Mouse (Mus musculus) gastrocnemius, adult 18-20 months (tissue): Measurements from ENCODE around the gene Cope. TPM values are rescaled to one million over a fixed set of nuclear protein-coding genes. Genes with fewer than 3 reads are reported as not detected.

Experiments used
- DNase-seq: peaks from one replicate; pipeline ENCODE4 v3.0.0; 2021; ENCODE audit warnings: low spot score
- long read RNA-seq, 2 experiments: library from polyadenylated mRNA; stranded (forward); transcript quantifications; one replicate each; pipeline ENCODE4 v2.0.0; 2021
- total RNA-seq, 2 experiments: library from RNA; stranded (reverse); gene quantifications; 2 replicates each; pipeline ENCODE4 v1.2.3; 2021

The Cope gene
- 100 to 1,000 TPM; 133 to 135 TPM for total RNA-seq
- long read RNA-seq, experiment 1, transcript Cope-201 (10 exons, 1,300 nt): major isoform, 217 of 237 reads
- long read RNA-seq, experiment 1, partial matches to known transcripts: 12 of 237 reads
- long read RNA-seq, experiment 1, other reads (novel, unspliced or antisense): 8 of 237 reads
- long read RNA-seq, experiment 2, transcript Cope-201 (10 exons, 1,300 nt): major isoform, 225 of 244 reads
- long read RNA-seq, experiment 2, partial matches to known transcripts: 6 of 244 reads
- long read RNA-seq, experiment 2, other reads (novel, unspliced or antisense): 13 of 244 reads

DNA sequence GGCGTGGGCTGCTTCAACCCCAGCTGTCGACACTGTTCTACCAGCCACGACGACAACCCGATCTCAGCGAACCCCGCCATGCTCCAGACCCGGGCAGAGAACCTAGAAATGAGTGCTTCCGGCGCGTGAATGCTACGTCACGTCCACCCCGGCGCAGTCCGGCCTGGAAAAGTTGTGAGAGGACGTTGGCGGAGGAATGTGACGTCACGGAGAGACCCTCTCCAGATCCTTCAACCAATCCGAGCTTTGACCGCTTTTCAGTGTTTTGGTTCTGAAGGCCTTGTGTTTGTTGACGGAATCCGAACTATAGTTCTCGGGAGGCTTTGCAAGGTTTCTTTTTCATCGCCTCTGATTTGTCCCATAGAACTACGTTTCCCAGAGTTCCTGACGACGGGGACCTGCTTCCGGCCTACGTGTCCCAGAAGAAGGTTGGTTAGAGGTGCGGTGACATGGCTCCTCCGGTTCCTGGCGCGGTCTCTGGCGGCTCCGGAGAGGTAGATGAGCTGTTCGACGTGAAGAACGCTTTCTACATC is at the start of gene Cope, which contains the start of gene Ddx49:
Gene Cope (plus strand): TSS at position 161 of the 533 bp plus-strand sequence.
Gene Ddx49 (minus strand): TSS at position 132 of the 533 bp plus-strand sequence.
- peak; percentile 93 for DNase-seq

DNA sequence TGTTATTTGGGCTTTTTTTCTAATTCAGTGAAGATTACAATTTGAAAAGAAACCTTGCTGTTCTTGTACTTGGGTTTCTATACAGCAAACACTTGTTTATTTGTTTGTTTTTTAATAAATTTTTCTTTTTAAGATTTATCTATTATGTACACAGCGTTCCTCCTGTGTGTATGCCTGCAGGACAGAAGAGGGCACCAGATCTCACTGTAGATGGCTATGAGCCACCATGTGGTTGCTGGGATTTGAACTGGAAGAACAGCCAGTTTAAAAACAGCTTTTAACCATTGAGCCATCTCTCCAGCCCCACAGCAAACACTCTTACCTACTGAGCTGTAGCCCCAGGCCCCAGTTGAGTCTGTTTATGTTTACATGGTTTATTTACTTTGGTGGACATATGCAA is 47.7 kb upstream of the Cope start:
- no peak for DNase-seq

DNA sequence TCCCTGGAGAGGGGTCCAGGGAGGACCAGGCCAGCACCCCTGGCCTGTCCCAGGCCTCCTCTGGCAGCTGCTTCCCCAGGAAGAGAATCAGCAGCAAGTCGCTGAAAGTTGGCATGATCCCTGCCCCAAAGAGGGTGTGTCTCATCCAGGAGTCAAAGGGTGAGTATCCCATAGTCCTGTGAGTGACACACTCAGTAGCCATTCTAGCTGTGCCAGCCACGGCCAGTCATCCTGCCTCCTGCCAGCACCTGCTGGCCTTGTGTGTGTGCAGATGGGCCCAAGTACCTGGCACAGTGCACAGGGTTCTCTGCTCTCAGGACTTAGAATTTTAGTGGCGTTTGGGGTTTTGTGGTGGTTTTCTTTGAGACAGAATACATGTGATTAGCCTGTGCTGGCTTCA is 44.9 kb upstream of the Cope start:
- no peak for DNase-seq

DNA sequence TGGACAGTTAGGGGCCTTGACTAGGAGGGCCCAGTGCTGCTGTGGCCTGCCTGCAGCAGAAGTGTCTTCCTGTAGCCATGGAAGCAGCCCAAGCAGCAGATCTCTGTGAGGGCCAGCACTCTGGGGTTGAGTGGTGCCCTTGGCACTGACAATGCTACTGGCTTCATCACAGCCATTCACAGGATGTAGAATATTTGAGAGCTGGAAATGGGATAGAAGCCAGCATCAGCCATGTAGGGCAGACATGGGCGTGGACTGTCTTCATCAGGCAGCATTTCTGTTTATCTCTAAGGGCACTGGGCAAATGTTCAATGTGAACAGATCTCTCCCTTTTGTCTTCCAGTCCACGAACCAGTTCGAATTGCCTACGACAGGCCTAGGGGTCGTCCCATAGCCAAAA is 43.7 kb upstream of the Cope start:
- no peak for DNase-seq

DNA sequence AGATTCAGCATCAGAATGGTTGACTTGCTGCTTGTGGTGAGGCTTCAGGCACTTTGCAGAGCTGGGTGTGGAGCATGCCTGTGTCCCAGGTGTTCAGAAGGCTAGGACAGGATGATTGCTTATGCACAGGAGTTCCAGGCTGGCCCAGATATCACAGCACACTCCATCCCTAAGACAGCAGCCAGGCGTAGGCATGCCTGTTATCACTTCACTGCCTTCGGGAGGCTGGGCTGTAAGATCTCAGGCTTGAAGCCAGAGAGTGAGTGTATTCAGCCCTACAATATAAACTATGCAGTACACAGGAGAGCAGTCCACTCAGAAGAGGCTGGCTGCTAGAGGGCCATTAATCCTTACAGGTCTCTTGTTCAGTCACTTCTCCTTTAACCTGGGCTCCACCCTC is 43.3 kb upstream of the Cope start:
- DNase-seq: no peak

DNA sequence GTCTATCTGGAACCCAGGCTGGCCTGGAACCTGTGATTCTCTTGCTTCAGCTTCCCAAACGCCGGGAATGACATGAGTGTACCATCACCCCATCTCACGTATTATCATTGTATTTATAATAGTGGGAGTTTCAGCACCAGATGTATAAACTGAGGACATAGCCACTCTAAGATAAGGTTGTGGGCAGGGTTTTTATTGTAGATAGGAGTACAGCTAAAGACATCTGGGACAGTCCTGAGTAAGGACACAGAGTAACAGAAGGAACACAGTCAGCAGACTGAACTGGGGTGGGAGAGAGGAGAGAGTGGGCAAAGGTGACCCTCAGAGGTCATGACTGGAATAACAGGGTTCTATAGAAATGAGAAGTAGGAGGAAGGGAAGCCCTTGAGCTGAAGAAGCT is 34.6 kb upstream of the Cope start:
- DNase-seq: no peak

DNA sequence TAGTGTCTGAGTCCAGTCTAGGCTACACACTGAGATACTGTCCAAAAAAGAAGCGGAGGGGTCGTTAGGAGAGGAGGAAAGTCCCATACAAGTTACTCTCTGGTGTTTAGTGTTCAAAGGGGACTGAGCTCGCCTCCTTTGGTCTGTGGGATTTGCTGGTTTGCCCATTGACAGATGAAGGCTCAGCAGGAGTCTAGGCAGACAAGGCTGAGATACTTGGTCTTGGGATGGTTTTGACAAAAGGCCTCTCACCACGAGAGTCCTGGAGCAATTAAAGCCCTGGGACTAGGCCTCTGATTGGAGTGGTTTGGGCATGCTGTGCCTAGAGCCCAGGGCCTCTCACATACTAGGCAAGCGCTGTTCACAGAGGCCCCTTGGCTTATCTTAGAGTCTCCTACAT is 34.0 kb upstream of the Cope start:
- DNase-seq: no peak

DNA sequence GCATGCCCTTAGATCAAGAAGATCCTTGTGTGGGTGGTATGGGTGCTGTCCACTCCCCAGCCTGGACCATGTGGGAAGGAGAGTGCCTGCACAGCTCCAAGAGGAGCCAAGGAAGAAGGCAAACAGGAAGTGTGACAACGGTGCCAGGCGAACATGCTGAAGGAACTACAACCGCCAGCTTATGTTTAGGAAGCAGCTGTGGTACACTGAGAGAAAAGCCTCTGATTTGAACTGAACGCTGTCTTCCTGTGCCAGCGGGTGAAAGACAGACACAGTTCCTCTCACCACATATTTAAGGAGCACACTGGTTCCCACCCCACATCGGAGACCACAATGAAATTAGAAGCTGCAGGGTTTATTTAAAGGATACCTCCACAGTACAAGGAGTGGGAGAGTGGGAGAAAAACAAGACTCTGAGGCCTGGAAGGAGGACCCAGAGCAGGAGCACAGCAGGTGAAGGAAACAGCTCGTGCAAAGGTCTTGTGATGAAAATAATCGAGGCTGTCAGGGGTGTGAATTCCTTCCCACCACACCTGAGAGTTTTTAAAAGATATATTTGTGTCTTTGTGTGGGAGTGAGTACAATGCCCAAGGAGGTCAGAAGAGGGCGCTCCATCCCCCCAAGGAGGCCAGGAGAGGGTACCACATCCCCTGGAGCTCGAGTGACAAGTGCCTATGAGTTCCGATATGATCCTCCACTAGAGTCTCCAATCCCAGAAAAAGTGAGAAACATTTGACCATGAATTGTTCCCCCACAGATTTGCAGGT is 33.3 kb upstream of the Cope start:
- no peak for DNase-seq

DNA sequence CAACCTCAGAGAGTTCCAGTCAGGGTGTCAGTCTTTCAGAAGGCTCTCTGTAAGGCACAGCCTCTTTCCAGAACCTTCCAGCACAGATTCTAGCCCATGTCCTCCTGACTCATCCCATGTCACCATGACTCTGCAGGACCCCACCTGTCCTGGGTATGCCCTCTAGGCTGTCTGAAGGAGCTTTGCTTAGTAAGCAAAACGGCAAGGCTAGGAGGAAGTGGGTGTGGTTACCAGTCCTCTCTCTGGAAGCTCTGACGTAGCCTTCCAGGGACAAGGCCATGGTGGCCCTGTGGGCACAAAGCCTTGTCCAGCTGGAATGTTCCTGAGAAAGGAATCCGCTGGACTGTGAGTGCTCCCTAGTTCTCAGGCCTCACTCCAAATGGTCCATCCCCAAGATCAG is 29.4 kb upstream of the Cope start:
- DNase-seq: peak; percentile 15

DNA sequence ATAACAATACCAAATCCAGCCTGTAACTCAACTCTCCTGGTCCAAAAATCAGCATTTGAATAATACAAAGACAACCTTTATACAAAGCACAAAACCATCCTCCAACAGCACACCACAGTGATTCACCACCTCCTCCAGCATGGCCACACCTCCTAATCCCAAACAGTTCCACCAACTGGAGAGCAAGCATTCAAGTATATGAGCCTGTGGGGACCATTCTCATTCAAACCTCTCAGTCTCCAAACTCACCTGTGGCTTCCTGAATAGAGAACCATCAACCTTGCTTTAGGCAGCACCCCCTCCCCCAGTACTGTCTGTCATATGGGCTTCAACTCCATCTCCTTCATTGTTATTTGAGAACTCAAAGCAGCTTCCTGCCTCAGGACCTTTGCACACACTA is 28.0 kb upstream of the Cope start:
- DNase-seq: no peak

DNA sequence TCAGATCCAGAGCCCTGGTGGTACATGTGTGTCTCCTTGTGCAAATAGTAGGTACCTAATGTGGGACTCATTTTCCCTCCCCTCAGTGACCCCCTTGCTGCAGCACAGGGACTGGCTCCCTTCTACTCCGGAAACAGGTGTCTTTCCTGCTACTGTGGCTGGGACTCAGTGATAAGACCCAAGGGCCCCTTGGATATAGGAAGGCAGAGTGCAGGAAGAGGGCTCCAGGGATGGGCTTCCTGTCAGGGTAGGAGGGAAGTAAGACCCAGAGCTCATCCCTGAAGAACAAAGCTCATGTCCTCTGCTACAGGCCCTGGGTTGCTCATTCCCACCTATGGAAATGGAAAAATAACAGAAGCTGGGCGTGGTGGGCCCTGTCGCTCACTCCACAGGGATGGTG is 25.8 kb upstream of the Cope start:
- no peak for DNase-seq

DNA sequence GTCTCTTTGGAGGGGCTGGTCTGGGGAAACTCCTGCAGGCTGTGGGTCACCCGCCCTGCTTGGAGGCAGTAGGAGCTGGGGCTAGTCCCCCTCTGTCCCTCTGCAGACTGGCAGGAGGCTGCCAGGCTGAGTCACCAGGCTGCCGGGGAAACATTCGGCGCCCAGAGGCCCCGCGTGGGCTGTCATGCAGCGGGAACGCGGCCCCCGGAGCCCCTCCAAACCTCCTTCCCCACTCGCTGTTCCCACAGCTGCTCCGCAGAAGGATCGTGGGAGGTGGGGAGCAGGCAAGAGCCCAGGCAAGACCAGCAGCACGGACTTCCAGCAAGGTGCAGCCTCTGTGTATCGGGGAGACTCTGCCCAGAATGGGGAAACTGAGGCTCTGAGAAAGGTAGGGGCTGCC is 24.1 kb upstream of the Cope start:
- no peak for DNase-seq

DNA sequence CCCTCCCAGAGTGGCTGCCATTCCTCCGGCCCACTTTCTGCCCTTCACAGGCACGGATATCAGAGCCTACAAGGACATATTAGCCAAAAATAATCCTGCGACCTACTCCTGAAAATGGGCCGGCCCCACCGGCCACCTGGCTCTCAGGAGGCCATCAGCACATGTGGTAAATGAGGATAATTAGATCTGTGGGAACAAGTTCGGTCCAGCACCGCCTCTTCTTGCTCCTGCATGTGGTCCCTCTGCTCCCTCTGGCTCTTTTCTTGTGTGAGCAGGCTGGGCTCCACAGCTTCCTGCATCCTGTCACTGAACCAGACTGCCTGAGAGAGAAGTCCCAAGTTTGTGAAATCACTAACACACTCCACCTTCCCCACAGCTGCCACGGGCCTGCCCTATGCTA is 23.1 kb upstream of the Cope start:
- DNase-seq: no peak

DNA sequence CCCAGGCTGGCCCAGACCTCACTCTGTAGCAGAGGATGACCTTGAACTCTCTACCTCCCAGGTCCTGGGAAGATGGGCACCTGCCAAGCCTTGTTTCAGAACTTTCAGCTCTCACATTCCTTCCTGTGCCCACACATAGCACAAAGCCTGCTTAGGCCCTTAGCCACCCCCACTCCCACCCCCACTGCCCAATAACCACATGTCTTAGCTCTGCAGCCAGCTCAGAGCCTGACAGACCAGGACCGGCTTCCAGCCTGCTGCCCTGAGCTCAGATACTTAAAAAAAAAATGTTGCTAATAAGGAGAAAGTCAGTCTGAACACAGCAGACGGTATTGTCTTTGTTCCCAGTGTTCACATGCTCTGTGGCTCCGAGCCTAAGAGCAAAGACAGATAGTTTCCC is 21.3 kb upstream of the Cope start:
- no peak for DNase-seq

DNA sequence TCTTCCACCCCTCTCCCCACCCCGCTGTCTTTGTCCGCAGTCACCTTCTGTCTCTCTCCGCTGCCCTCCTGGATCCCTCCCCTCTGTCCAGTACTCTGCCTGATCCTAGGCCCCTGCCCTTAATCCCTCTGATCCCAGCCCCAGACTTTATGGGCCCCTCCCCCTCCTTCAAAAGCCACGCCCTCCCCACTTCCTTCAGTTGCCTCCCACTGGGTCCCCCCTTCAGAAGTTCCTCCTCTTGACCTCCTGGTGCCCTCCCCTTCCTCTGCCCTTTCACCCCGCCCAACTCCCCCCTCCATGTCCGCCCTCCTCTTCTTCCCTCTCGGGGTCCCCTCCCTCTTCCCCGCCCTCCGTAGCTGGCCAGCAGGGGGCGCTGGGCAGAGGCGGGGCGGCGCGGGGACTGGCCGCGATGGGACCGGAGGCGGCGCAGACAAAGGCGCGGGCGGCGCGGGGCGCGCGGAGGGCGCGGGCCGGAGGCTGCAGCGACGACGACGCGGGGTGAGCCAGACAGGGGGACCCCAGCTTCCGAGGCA is 19.6 kb upstream of the Cope start, which contains the start of gene Homer3:
Gene Homer3 (plus strand): TSS at position 225 of the 533 bp plus-strand sequence.
- peak; percentile 93 for DNase-seq

DNA sequence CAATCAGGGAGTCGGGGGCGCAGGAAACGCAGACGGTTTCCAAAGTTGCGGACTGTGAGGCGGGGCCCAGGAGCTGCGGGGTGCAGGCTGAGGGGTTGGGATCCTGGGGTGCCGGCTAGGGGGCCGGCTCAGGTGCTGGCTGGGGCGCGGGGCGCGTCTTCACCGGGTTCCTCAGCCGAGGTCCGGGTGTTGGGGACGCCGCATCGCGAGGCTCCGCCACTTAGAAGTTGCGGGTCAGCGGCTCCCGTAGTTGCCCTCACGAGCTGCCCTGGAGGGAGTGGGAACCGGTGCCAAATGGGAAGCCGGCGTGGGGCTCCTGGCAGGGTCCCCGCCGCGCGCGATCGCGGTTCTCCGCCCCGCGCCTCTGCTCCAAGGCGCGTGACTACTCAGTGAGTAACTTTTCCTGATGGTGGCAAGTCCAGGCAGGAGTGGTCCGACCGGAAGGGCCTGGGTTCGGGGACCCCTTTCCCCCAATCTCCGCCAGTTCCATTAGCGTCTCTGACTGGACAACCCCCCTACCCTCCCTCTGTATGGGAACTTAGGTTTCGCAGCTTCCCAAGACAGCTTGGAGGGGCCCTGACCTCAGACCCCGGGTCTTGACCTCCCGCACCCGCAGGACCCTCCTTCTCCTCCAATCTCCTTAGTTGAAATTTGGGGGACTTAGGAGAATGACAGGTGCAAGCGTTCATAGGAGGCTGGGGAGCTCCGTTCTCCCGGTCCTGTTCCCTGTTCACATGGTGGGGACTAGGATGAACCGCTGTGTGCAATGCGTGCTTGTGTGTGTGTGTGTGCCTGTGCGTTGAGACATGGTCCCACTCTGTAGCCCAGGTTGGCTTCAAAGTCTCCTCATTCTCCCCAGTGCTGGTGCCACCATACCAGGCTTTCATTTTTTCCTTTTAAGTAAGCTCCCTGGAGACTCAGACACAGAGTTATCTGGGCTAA is 18.9 kb upstream of the Cope start:
- peak; percentile 13 for DNase-seq

DNA sequence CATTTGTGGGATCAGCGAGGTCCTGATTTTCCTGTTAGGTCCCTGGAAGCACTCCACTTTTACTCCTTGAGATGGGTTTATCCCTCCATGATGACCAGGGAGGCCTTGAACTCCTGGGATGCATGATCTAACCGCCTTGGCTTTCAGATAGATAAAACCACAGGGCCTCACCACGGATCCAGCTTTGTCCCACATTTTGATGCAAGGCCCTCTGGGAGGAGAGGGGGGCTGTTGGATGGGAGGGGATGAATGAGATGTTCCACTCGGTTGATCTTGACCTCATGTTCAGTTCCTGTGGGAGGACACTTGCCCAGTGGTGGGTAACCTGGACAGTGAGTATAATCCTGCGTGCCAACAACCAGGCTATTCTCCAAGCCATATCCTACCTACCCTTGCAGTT is 17.9 kb upstream of the Cope start:
- DNase-seq: no peak

DNA sequence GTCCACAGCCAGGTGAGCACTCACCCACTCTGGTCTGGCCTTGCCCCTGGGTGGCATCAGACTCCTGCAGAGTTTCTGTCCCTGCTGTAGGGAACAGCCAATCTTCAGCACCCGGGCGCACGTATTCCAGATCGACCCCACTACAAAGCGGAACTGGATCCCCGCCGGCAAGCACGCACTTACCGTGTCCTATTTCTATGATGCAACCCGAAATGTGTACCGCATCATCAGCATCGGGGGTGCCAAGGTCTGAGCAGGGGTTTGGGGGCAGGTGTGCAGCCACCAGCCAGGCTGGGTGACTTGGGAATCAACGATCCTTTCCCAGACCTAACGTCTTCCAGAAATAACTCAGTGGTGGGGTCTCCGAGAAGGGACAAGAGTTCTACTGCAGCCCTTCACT is 17.0 kb upstream of the Cope start:
- no peak for DNase-seq

DNA sequence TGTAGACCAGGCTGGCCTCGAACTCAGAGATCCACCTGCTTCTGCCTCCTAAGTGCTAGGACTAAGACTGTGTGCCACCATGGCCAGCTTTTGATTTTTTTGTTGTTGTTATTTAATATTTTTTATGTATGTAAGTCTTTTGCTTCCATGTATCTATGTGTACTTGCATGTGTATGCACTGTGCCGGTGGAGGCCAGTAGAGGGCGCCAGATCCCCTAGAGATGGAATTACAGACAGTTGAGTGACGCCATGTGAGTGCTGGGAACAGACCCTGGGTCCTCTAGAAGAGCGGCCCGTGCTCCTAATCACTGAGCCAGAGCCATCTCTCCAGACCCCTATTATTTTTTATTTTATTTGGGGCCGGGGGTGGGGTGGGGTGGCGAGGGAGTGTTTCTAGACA is 15.6 kb upstream of the Cope start:
- no peak for DNase-seq

DNA sequence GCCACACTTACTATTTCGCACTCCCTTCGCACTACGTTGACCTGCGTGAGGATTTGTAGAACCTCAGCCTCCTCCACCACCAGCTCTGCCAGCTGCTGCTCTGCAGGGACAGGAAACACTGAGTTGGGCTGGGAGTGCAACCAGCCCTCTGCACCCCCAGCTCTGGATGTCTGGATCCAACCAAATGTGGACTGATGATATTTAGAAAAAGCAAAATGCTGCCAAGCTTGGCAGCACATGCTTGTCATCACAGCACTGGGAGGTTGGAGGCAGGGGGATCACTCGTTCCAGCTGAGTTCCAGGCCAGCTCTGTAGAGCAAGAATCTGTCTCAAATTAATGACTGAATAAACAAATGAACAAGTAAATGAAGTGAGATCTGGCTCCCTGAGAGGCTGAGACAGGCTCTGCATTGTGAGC is 8.3 kb upstream of the Cope start:
- DNase-seq: no peak

DNA sequence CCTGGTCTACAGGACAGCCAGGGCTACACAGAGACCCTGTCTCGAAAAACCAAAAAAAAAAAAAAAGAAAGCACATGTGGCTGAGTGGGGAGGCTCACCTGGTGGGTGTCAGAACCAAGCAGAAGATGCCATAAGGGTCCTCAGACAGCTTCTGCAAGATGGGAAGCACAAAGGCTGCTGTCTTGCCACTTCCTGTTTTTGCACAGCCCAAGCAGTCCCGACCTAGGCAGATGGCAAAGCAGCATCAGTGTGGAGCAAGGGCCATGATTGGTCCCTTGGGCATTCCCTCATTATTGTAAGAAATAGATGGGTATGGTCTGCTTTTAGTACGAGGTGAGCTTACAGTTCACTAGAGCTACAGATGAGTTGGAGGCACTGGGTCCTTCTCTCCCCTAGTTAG is 1.4 kb upstream of the Cope start:
- no peak for DNase-seq
